Mouse (Mus musculus) testis, adult 2 months (tissue): ENCODE measurements around the gene Wdr4.

ENCODE experiments used
- CTCF ChIP-seq: fragments of 200-500 bp; IDR thresholded peaks from 2 replicates; pipeline ENCODE4 v1.5.1; 2012; ENCODE audit warnings: low read depth, mild to moderate bottlenecking, inconsistent platforms, low read length, moderate library complexity; ENCODE audit not compliant: control insufficient read depth, insufficient read depth, insufficient replicate concordance
- POLR2A ChIP-seq: fragments of 200-500 bp; IDR thresholded peaks from 2 replicates; pipeline ENCODE4 v1.6.1; 2012; ENCODE audit warnings: low read depth, mild to moderate bottlenecking, inconsistent platforms, low read length, moderate library complexity; ENCODE audit not compliant: control insufficient read depth

- no peak for TF ChIP-seq CTCF
- TF ChIP-seq POLR2A: no peak
These were observed 19.4 kb downstream of the Wdr4 start for GRCm38 (mm10) chr17:31500416-31500815.
